Mouse (Mus musculus): Measurements from ENCODE around the gene Mrnip.

DNA sequence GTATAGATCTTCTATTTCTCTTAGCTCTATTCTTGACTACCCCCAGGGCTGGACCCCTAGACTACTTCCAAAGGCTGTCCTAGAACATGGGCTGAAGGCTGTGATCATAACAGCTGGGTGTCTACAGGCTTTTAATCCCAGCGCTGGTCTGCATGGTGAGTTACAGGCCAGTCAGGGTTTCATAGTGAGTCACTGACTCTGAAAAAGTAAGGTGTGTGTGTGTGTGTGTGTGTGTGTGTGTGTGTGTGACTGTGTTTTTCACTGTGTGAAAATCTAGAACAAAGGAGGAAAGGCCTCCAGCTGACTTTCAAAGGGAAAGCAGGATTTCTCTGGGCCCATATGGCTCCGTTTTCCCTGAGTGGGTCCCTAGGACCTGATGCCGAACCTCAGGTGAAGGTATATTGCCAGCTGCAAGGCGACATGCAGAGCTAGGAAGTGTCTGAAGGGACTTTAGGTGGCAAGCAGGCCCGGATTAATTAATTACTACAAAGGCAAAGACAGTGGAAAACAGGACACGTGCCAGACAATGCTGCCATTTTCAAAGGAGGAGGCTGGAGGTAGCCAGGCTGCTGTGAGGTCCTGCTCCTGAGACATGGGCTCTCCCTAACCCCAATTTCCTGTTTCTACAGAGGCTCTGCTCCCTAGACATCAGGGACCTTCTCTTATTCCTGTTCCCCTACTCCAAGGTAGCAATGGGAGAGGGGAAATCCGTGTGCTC, 48.5 kb downstream of the Mrnip start:
- TF ChIP-seq NANOG (IDR thresholded peaks at IDR 0.05; ENCODE audit: borderline replicate concordance, low read length), result no peak
- no peak for TF ChIP-seq CTCF (conservative IDR thresholded peaks at IDR 0.05; ENCODE audit: low read length)
- TF ChIP-seq POU5F1 (IDR thresholded peaks at IDR 0.05; ENCODE audit: borderline replicate concordance, low read length), result no peak
